Mouse (Mus musculus): ENCODE data around the gene Tmem19.

The Tmem19 gene

GRCm38 (mm10) chr10:115312732-115313131, 49.6 kb downstream of the Tmem19 start:
- DNase-seq (ENCODE audit: inconsistent age in 2 of 2, low spot score in 1 of 2): peak in 1 of 2 experiments; percentile 63

DNA sequence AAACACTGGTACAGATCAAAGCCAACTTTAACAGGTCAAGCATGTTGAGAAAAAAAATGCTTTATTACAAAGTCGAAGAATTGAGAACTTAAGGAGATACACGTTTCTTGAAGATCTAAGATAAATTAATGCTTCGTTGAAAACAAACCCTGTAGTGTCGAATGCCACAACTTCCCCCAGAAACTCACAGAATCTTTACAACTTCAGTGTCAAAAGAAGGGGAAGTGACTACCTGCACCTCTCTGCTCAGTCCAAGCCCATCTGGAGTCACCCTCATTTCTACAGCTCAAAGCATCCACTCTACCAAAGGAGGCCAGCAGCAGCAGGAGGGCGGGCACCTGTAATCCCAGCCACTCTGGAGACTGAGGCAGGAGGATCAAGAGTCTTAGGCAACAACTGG, 50.1 kb downstream of the Tmem19 start:
- DNase-seq (ENCODE audit: inconsistent age in 2 of 2, low spot score in 1 of 2): no peak

DNA sequence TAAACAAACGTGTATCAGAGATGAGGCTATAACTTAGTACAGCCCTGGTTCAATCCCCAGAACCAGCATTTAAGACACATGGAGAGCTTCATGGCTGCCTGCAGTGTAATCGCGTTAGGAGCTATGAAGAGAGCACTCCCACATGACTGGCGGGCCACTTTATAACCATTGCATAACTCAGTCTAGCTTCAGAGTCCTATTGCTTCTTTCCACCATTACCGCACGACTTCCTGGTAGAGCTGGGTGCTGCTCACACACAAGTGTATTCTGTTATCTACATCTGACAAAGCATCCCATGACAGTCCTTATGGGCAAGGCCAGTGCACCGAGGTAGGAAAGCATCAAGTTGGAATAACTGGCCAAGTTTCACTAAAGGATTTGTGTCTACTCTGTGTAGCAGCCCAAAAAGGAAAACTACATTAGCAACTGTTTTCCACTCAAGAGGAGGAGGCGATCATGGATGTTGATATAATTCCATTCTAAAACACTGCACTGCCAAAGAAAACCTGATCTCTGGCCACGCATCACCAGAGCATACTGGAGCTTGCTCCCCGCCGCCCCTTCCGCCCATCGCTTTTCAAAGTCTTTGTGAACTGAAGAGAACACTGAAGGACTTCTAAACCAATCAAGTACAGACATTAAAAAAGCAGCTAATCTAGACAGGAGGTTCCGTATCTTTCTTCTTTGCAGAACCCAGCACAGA, 50.9 kb downstream of the Tmem19 start:
- DNase-seq (ENCODE audit: inconsistent age in 2 of 2, low spot score in 1 of 2): no peak

- DNase-seq (ENCODE audit: inconsistent age in 2 of 2, low spot score in 1 of 2): no peak
These were observed 53.1 kb downstream of the Tmem19 start for GRCm38 (mm10) chr10:115309191-115309590.

DNA sequence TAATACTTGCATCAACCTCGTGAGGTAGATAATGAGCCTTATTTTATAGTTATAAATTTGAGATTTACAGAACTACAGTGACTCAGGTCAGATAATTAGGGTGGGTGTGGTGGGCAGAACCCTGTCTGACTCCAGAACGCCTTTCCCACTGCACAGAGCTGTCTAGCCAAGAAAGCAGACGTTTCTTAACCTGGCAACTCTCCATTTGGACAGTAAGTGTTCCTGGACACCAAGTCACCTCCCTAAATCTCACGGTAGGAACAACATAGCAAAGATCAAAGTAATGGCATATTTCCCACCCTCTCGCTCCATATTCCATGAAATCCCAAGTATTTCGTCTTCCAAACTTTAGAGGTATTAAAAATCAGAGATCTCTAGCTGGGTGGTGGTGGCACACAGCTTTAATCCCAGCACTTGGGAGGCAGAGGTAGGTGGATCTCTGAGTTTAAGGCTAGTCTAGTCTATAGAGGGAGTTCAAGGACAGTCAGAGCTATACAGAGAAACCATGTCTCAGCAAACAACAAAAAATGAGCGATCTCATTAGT, 54.9 kb downstream of the Tmem19 start:
- no peak for DNase-seq (ENCODE audit: inconsistent age in 2 of 2, low spot score in 1 of 2)

DNA sequence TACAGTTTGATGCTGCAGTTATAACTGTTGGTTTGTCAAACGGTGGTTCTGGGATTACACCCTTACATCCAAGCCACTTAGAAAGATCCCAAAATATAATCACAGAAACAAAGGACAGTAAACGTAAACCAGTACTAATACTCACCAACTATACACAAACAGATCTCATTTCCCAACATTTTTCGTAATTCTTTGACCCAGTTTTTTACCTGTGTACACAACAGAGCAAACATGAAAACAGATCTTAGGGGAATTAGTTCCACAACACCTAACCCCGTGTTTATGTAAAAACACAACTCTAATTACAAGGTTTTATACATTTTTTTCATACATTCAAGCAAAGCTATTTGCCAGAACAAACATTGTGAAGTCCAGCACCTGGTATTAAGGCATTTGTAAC, 63.6 kb downstream of the Tmem19 start:
- DNase-seq (ENCODE audit: inconsistent age in 2 of 2, low spot score in 1 of 2): no peak

- DNase-seq (ENCODE audit: inconsistent age in 2 of 2, low spot score in 1 of 2): no peak
These were observed 64.7 kb downstream of the Tmem19 start for GRCm38 (mm10) chr10:115297582-115297981.

- DNase-seq (ENCODE audit: inconsistent age in 2 of 2, low spot score in 1 of 2): peak in 1 of 2 experiments; percentile 42
These were observed 65.8 kb downstream of the Tmem19 start for GRCm38 (mm10) chr10:115296401-115296935.

- no peak for DNase-seq (ENCODE audit: inconsistent age in 2 of 2, low spot score in 1 of 2)
These were observed 67.1 kb downstream of the Tmem19 start for GRCm38 (mm10) chr10:115295162-115295561.

GRCm38 (mm10) chr10:115294715-115295114, 67.6 kb downstream of the Tmem19 start:
- no peak for DNase-seq (ENCODE audit: inconsistent age in 2 of 2, low spot score in 1 of 2)

- DNase-seq (ENCODE audit: inconsistent age in 2 of 2, low spot score in 1 of 2): no peak
These were observed 68.4 kb downstream of the Tmem19 start for GRCm38 (mm10) chr10:115293946-115294345.

DNA sequence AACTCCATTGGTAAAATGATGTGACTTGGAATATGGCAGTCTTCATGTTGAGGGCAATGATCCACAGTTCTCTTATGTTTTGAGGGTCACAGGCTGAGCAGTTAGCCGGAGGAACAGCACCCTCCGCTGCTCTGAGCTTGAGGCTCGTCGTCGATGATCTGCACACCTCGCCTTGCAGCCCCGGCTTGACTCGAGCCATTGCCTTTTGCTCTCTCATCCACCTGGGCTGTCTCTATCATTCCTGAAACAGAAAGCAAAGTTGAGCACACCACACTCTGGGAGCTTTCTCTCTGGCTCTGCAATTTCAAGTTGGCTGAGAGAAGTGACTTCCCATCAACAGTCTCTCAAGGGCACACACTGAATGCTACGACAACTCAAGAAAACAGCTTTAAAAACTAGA, 71.6 kb downstream of the Tmem19 start:
- no peak for DNase-seq (ENCODE audit: inconsistent age in 2 of 2, low spot score in 1 of 2)

Data from adrenal gland, adult (tissue).